Mouse (Mus musculus) E14TG2a.4 (cell line): ENCODE data around the gene Gstm5.

Source experiments
- CTCF ChIP-seq: conservative IDR thresholded peaks from 2 replicates; pipeline ENCODE4 v1.5.1; 2014; ENCODE audit warnings: low read length
- NANOG ChIP-seq: IDR thresholded peaks from 2 replicates; pipeline ENCODE4 v1.6.1; 2014; ENCODE audit warnings: borderline replicate concordance, low read length, mixed read lengths
- POU5F1 ChIP-seq: IDR thresholded peaks from 2 replicates; pipeline ENCODE4 v1.6.1; 2014; ENCODE audit warnings: low read length, borderline replicate concordance

DNA sequence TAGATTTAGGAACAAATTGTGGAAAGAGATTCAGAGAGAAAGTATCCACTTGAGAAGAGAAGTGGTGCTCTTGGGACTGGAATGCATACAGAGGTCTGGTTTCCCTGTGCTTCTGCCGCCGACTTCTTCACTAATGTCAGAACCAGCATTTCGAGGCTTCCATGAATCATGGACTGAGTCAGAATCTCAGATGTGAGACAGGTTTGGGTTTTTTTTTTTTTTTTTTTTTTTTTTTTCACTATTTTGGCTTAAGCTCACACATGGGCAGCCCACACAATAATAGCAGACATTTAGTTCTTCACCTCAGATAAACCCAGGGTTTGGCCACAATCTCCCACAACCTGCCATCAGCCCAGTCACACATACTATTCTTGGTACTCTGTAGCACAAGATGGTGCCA, 39.6 kb downstream of the Gstm5 start:
- no peak for TF ChIP-seq CTCF
- no peak for TF ChIP-seq POU5F1
- no peak for TF ChIP-seq NANOG
